Mouse (Mus musculus) limb, embryonic 13.5 days (tissue): ENCODE measurements around the gene Blnk. TPM values are rescaled to one million over a fixed set of nuclear protein-coding genes. Genes with fewer than 3 reads are reported as not detected.

Experiments
- ATAC-seq: fragments of 200-750 bp; cut with Nextera tagmentation; 2 replicates; pipeline ENCODE4 v1.8.0; 2017; ENCODE audit warnings: low read depth, moderate number of reproducible peaks, moderate TSS enrichment; ENCODE audit not compliant: low FRiP score
- H3K27ac ChIP-seq: fragments of 300-500 bp; sonication (generic); 2 replicates; pipeline ENCODE4 v1.5.1; 2015; ENCODE audit warnings: inconsistent platforms, mild to moderate bottlenecking, moderate library complexity
- H3K27me3 ChIP-seq: fragments of 300-500 bp; sonication (generic); 2 replicates; pipeline ENCODE4 v1.6.1; 2015; ENCODE audit warnings: mild to moderate bottlenecking, inconsistent platforms
- H3K36me3 ChIP-seq: fragments of 300-500 bp; sonication (generic); 2 replicates; pipeline ENCODE4 v1.6.1; 2015; ENCODE audit warnings: inconsistent platforms, mild to moderate bottlenecking, moderate library complexity
- H3K4me1 ChIP-seq: fragments of 300-500 bp; sonication (generic); 2 replicates; pipeline ENCODE4 v1.6.1; 2015; ENCODE audit warnings: inconsistent platforms
- H3K4me2 ChIP-seq: fragments of 300-500 bp; sonication (generic); replicated peaks from 2 replicates; pipeline ENCODE4 v1.6.1; 2015; ENCODE audit warnings: inconsistent platforms, mild to moderate bottlenecking, moderate library complexity
- H3K4me3 ChIP-seq: fragments of 300-500 bp; sonication (generic); 2 replicates; pipeline ENCODE4 v1.5.1; 2015; ENCODE audit warnings: moderate library complexity, mild to moderate bottlenecking, inconsistent platforms
- H3K9ac ChIP-seq: fragments of 300-500 bp; sonication (generic); 2 replicates; pipeline ENCODE4 v1.6.1; 2015; ENCODE audit warnings: mild to moderate bottlenecking, inconsistent platforms
- H3K9me3 ChIP-seq: fragments of 300-500 bp; sonication (generic); 2 replicates; pipeline ENCODE4 v1.6.1; 2016; ENCODE audit warnings: inconsistent platforms
- WGBS: fragments of 180-500 bp; shearing (Covaris S2); methylation state at CpG from one replicate; pipeline ENCODE4 v1.1.7; 2015; 5-methylcytosine and 5-hydroxymethylcytosine counted together
- polyA plus RNA-seq: library from polyadenylated mRNA; unstranded; fragments of >200 nt; fragmentation: Nextera tagmentation; extraction: Ambion mirVana; gene quantifications from 2 replicates; pipeline ENCODE4 v1.2.1, GENCODE M21; 2015

Gene Blnk
- polyA plus RNA-seq, 1 experiment from 2014 or later, result 0.66 TPM

DNA sequence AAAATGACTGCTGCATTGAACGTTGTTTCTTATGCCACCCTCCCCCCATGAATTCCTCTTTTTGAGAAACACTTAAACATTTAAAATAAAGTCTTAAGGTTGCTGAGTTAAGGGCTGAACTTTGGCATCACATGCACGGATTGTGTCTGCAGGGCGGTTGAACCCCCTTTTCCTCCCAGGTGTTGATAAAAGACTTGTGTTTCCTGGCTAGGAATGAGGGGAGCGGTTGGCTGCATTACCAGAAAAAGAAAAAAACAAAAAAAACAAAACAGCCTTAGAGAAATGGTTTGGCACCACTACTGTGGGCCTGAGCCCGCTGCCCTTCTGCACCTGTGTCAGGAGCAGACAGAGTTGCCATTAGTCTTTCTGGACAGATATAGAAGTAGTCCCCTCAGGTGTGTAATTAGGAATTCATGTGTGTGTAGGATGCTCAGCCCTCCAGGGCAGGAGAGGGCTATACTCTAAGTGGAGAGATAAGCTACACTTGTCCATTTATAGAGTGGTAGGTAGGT lies 24.9 kb upstream of the Blnk start:
- no peak overlapping the region for H3K4me2 ChIP-seq
- H3K9me3 ChIP-seq, result no peaks in the 10 kb centered on the region
- H3K36me3 ChIP-seq, result no peaks in the 10 kb centered on the region
- peaks cover 15% of the 10 kb centered on the region; the same call in 1 of the 2 replicates for H3K27me3 ChIP-seq
- H3K4me3 ChIP-seq, result no peak overlapping the region
- no peak for ATAC-seq
- peaks cover 4% of the 10 kb centered on the region; the same call in 1 of the 2 replicates for H3K4me1 ChIP-seq
- H3K27ac ChIP-seq, result no peak overlapping the region
- no peak overlapping the region for H3K9ac ChIP-seq
- 73% methylated on average over 5 of the region's 5 CpGs for whole genome bisulfite sequencing

- ATAC-seq, result peak; percentile 19; the same call in 1 of the 2 replicates
- H3K27ac ChIP-seq, result no peak overlapping the region
- H3K9me3 ChIP-seq, result no peaks in the 10 kb centered on the region
- H3K36me3 ChIP-seq, result no peaks in the 10 kb centered on the region
- H3K4me2 ChIP-seq, result peak overlapping the region; percentile 59
- peaks cover 26% of the 10 kb centered on the region for H3K27me3 ChIP-seq
- peak overlapping the region; percentile 31; the same call in 1 of the 2 replicates for H3K9ac ChIP-seq
- peak overlapping the region; percentile 20; the same call in 1 of the 2 replicates for H3K4me3 ChIP-seq
- peaks cover 7% of the 10 kb centered on the region for H3K4me1 ChIP-seq
- whole genome bisulfite sequencing, result 19% methylated on average over 14 of the region's 14 CpGs
These were observed 21.8 kb upstream of the Blnk start for GRCm38 (mm10) chr19:41015951-41016716.

DNA sequence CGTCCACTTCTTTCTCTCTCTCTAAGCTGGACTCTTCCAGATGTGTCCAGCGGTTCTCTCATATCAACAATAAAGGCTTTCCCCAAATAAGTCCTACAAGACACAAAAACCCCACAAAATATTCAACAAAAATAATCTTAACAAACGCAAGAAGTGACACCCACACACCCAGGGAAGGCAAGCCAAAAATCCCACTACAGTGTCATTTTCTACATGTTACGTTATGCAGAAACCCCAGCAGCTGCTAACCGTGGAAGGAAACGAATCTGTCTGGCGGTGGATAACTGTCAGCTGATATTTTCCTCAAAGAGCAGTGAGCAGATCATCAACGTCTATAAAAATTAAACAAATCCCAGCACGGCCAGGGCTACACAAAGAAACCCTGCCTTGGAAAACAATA lies 19.7 kb upstream of the Blnk start:
- Histone ChIP-seq H3K4me3 (no peak overlapping the region), H3K9ac (no peak overlapping the region), H3K4me1 (peaks cover 7% of the 10 kb centered on the region), H3K36me3 (no peaks in the 10 kb centered on the region), H3K27ac (no peak overlapping the region), H3K9me3 (no peaks in the 10 kb centered on the region), H3K27me3 (peaks cover 19% of the 10 kb centered on the region), H3K4me2 (no peak overlapping the region)
- WGBS, result 22% methylated on average over 9 of the region's 9 CpGs
- no peak for ATAC-seq

DNA sequence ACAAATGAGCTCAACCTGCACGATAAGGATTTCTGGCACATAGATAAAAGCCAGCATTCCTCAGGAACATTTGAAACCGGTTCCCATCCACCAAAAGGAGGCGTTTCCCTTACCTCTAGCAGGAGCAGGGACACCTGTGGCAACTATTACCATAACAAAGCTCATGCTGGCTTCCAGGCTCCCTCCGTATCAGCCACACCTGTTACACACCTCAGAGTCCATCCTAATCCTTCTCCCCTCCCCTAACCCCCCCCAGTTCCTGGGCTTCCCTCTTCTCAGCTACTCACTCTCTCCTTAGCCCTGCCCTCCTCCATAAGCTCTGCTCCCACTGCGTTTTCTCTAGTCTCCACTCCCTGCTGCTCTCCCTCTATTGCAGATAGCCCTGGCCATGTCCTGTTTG lies 19.3 kb upstream of the Blnk start:
- WGBS, result 6% methylated on average over 5 of the region's 5 CpGs
- ATAC-seq, result no peak
- H3K27ac ChIP-seq, result no peak overlapping the region
- no peak overlapping the region for H3K4me3 ChIP-seq
- H3K4me2 ChIP-seq, result no peak overlapping the region
- no peak overlapping the region for H3K9ac ChIP-seq
- H3K4me1 ChIP-seq, result peaks cover 7% of the 10 kb centered on the region
- peaks cover 19% of the 10 kb centered on the region for H3K27me3 ChIP-seq
- H3K9me3 ChIP-seq, result no peaks in the 10 kb centered on the region
- H3K36me3 ChIP-seq, result no peaks in the 10 kb centered on the region

DNA sequence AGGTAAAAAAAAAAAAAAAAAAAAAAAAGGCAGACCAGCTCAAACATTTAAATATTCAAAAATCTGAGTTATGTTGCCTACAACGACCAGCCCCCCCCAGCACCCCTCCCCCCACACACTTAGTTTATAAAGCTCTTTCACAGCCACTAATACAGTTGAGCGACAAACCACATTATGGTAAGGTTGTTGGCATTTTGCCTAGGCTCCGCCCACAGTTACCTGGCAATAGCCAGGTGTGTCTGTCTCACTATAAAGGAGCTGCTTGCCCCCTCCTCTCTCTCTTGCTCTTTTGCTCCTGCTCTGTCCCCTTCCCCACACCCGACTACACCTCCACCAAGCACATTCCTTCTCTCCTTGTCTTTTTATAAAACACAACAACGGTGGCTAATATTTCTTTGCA lies 17.3 kb upstream of the Blnk start:
- H3K9me3 ChIP-seq, result no peaks in the 10 kb centered on the region
- ATAC-seq, result no peak
- 33% methylated on average over 5 of the region's 5 CpGs for WGBS
- no peak overlapping the region for H3K9ac ChIP-seq
- H3K4me2 ChIP-seq, result no peak overlapping the region
- H3K36me3 ChIP-seq, result no peaks in the 10 kb centered on the region
- H3K27me3 ChIP-seq, result peaks cover 19% of the 10 kb centered on the region
- H3K4me3 ChIP-seq, result no peak overlapping the region
- peaks cover 7% of the 10 kb centered on the region for H3K4me1 ChIP-seq
- H3K27ac ChIP-seq, result no peak overlapping the region

DNA sequence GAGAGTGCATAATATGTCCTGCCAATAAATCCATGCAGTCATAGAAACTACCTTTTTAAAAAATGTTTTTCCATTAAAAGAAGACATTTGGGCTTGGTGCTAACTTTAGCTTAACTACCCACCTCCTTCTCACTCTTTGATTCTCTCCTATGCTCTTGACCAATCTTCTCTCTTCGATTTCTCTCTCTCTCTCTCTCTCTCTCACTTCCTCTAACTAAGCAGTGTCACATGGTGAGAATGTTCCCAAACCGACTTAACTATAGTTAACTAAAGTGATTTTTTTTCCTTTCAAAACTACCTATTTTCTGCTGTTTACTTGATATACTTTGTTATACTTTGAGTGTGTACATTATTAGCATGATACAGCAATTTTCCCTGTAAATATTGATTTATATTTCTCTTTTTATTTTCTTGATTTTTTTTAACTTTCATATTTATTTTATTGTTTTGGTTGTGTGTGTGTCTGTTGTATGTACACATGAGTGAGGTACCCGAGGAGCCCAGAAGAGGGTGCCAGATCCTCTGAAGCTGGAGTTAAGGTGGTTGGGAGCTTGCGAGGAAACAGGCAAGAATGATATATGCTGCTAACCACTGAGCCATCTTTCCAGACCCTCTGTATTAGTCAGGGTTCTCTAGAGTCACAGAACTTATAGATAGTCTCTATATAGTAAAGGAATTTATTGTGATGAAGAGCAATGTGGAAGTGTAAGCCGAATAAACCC lies 14.5 kb upstream of the Blnk start:
- Histone ChIP-seq H3K9me3 (no peaks in the 10 kb centered on the region), H3K4me1 (peaks cover 3% of the 10 kb centered on the region; the same call in 1 of the 2 replicates), H3K4me2 (no peak overlapping the region), H3K27ac (no peak overlapping the region), H3K4me3 (no peak overlapping the region), H3K27me3 (peaks cover 12% of the 10 kb centered on the region), H3K36me3 (no peaks in the 10 kb centered on the region), H3K9ac (no peak overlapping the region)
- WGBS, result 89% methylated on average over 5 of the region's 5 CpGs
- no peak for ATAC-seq

- H3K36me3 ChIP-seq, result no peaks in the 10 kb centered on the region
- peaks cover 3% of the 10 kb centered on the region for H3K27me3 ChIP-seq
- WGBS, result 50% methylated on average over 4 of the region's 4 CpGs
- H3K9me3 ChIP-seq, result peaks cover 3% of the 10 kb centered on the region; the same call in 1 of the 2 replicates
- no peak overlapping the region for H3K27ac ChIP-seq
- peaks cover 3% of the 10 kb centered on the region; the same call in 1 of the 2 replicates for H3K4me1 ChIP-seq
- H3K9ac ChIP-seq, result no peak overlapping the region
- no peak overlapping the region for H3K4me2 ChIP-seq
- H3K4me3 ChIP-seq, result no peak overlapping the region
- no peak for ATAC-seq
These were observed 13.4 kb upstream of the Blnk start for GRCm38 (mm10) chr19:41007733-41008132.

- no peak for ATAC-seq
These were observed 13.0 kb upstream of the Blnk start for GRCm38 (mm10) chr19:41007326-41007725.

GRCm38 (mm10) chr19:41006621-41007020 lies 12.3 kb upstream of the Blnk start:
- Histone ChIP-seq H3K4me2 (no peak overlapping the region), H3K4me1 (no peaks in the 10 kb centered on the region), H3K9ac (no peak overlapping the region), H3K9me3 (peaks cover 5% of the 10 kb centered on the region; the same call in 1 of the 2 replicates), H3K36me3 (no peaks in the 10 kb centered on the region), H3K4me3 (no peak overlapping the region), H3K27me3 (no peaks in the 10 kb centered on the region), H3K27ac (no peak overlapping the region)
- 29% methylated on average over 4 of the region's 4 CpGs for WGBS
- ATAC-seq, result no peak

More at GRCm38 (mm10) chr19:41007326-41007725, 13.0 kb upstream of the Blnk start:
- H3K4me1 ChIP-seq, result peaks cover 3% of the 10 kb centered on the region; the same call in 1 of the 2 replicates
- H3K9me3 ChIP-seq, result peaks cover 5% of the 10 kb centered on the region; the same call in 1 of the 2 replicates
- H3K27me3 ChIP-seq, result no peaks in the 10 kb centered on the region
- no peak overlapping the region for H3K4me3 ChIP-seq
- H3K9ac ChIP-seq, result no peak overlapping the region
- WGBS, result 35% methylated on average over 6 of the region's 6 CpGs
- H3K4me2 ChIP-seq, result no peak overlapping the region
- H3K27ac ChIP-seq, result no peak overlapping the region
- no peaks in the 10 kb centered on the region for H3K36me3 ChIP-seq

DNA sequence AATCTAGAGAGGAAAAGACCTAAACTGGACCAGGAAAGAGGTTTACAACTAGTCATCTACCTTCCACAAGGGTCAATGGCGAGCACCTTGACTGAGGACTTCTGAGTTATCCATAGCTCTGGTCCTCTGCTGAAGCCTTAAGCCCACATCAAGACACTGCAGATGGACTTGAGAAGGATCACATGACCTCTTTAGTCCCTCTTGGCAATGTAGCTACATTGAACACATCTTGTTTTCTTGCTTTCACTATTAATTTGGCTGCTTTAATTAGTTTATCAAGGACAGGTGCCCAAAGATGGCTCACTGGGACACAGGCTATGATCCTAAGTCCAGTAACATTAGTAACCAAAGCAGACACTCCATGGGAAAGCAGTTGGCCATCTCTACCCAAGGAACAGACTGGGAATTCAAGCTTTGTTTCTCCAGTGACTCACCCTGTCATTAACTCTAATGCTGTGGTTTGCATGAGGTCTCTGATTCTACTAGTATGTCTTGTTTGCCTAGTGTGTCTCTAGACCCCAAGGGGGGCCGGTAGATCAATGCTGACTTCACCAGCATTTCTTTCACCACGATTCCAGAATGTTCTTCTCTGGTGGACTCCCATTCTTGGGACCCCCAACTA lies 9.5 kb upstream of the Blnk start:
- Histone ChIP-seq H3K27me3 (no peaks in the 10 kb centered on the region), H3K4me3 (no peak overlapping the region), H3K9me3 (peaks cover 5% of the 10 kb centered on the region; the same call in 1 of the 2 replicates), H3K27ac (no peak overlapping the region), H3K9ac (no peak overlapping the region), H3K4me2 (no peak overlapping the region), H3K4me1 (no peaks in the 10 kb centered on the region), H3K36me3 (no peaks in the 10 kb centered on the region)
- ATAC-seq, result no peak
- 84% methylated on average over 3 of the region's 3 CpGs for WGBS

GRCm38 (mm10) chr19:40999569-40999968 lies 5.2 kb upstream of the Blnk start:
- WGBS, result 68% methylated on average over 3 of the region's 3 CpGs
- ATAC-seq, result no peak
- Histone ChIP-seq H3K27ac (no peak overlapping the region), H3K4me2 (no peak overlapping the region), H3K4me3 (no peak overlapping the region), H3K9ac (no peak overlapping the region), H3K4me1 (peaks cover 17% of the 10 kb centered on the region), H3K36me3 (no peaks in the 10 kb centered on the region), H3K9me3 (peaks cover 5% of the 10 kb centered on the region; the same call in 1 of the 2 replicates), H3K27me3 (no peaks in the 10 kb centered on the region; the same call in 1 of the 2 replicates)
